Mouse (Mus musculus) G1E (cell line): ENCODE measurements around the gene Tead2. TPM values are rescaled to one million over a fixed set of nuclear protein-coding genes. Genes with fewer than 3 reads are reported as not detected.

ENCODE experiments used
- ATAC-seq: 2 replicates; pipeline ENCODE4 v1.8.0; 2016; ENCODE audit warnings: mild to moderate bottlenecking; ENCODE audit not compliant: insufficient number of reproducible peaks, poor library complexity, low FRiP score, severe bottlenecking; ENCODE audit errors: extremely low read depth
- DNase-seq: peaks from one replicate; pipeline ENCODE4 v3.0.0; 2012; ENCODE audit warnings: low spot score
- H3K27me3 ChIP-seq: 2 replicates; pipeline ENCODE4 v1.6.1; 2012; ENCODE audit warnings: mild to moderate bottlenecking, low read length, inconsistent platforms; ENCODE audit not compliant: insufficient read depth
- H3K36me3 ChIP-seq: replicated peaks from 2 replicates; pipeline ENCODE3; 2012; ENCODE audit warnings: mild to moderate bottlenecking, inconsistent platforms
- H3K4me1 ChIP-seq: 2 replicates; pipeline ENCODE4 v1.6.1; 2012; ENCODE audit warnings: low read depth, low read length, inconsistent platforms, mixed read lengths; ENCODE audit not compliant: insufficient read depth
- H3K4me3 ChIP-seq: 2 replicates; pipeline ENCODE4 v1.5.1; 2012; ENCODE audit warnings: low read depth, mild to moderate bottlenecking, inconsistent platforms, low read length, moderate library complexity, mixed read lengths
- H3K9me3 ChIP-seq: replicated peaks from 2 replicates; pipeline ENCODE4 v1.6.1; 2012; ENCODE audit warnings: inconsistent platforms
- CTCF ChIP-seq: IDR thresholded peaks from 2 replicates; pipeline ENCODE4 v1.5.1; 2012; ENCODE audit warnings: low read depth, low read length, inconsistent platforms, mixed read lengths
- GATA1 ChIP-seq: IDR thresholded peaks from 2 replicates; pipeline ENCODE4 v1.6.1; 2012; ENCODE audit warnings: borderline replicate concordance, low read length, inconsistent platforms, mixed read lengths
- GATA2 ChIP-seq: IDR thresholded peaks from 2 replicates; pipeline ENCODE4 v1.6.1; 2012; ENCODE audit warnings: low read depth, low read length, inconsistent platforms, borderline replicate concordance
- POLR2AphosphoS5 ChIP-seq: IDR thresholded peaks from 2 replicates; pipeline ENCODE4 v1.6.1; 2012; ENCODE audit warnings: low read depth, low read length, inconsistent platforms; ENCODE audit not compliant: insufficient replicate concordance
- TAL1 ChIP-seq: conservative IDR thresholded peaks from 2 replicates; pipeline ENCODE4 v1.6.1; 2012; ENCODE audit warnings: low read depth, low read length, inconsistent platforms, mixed read lengths
- polyA plus RNA-seq: library from polyadenylated mRNA; stranded (reverse); fragments of >175 nt; gene quantifications from 2 replicates; pipeline ENCODE4 v1.2.3, GENCODE M21; 2012
- total RNA-seq, 2 experiments: library from RNA; stranded (forward) in 1 of 2; stranded (reverse) in 1 of 2; fragments of 200-1000 nt in 1 of 2; fragments of >200 nt in 1 of 2; fragmentation: Nextera tagmentation in 1 of 2; gene quantifications; 2 replicates each; pipeline ENCODE4 v1.2.3; 2014 to 2017

The Tead2 gene
- total and polyA plus RNA-seq, 3 experiments: 0.38 TPM; not detected in 2

DNA sequence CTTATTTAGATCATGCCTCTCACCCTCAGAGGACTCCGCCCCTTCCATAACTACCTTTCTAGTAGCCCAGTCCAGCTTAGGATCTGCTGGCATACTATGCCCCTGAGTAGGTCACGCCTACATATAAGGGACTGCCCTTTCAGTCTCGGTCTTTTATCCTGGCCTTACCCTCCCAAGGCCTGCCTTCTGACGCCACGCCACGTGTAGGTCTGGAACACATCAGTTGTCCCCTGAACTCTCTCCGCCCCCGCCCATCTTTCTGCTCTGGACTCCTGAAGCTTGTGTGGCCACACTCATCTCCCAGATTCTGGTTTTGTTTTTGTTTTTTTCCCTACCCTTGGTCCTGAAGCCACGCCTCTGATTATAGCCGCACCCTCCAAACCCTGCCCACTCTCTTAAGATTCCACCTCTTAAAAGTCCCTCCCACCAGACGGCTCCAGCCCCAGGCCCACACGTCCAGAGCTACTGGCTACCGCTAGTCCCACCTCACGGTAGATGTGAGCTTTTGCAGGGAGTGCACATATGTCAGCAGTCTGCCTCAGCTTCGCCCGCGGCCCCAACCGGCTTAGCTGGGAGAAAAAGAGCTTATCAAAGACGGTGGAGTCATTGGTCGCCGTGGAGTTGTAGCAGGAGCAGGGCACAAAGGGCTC lies 19.5 kb downstream of the Tead2 start:
- DNase-seq (no peak), ATAC-seq (no peak)
- peaks cover 58% of the 10 kb centered on the region for H3K4me1 ChIP-seq
- H3K27me3 ChIP-seq: no peaks in the 10 kb centered on the region
- peaks cover 60% of the 10 kb centered on the region for H3K36me3 ChIP-seq
- no peaks in the 10 kb centered on the region for H3K9me3 ChIP-seq
- TF ChIP-seq GATA1: no peak
- TF ChIP-seq POLR2AphosphoS5: no peak
- TF ChIP-seq GATA2: no peak
- TF ChIP-seq CTCF: no peak
- TF ChIP-seq TAL1: no peak
- H3K4me3 ChIP-seq: no peak overlapping the region; the same call in 1 of the 2 replicates

DNA sequence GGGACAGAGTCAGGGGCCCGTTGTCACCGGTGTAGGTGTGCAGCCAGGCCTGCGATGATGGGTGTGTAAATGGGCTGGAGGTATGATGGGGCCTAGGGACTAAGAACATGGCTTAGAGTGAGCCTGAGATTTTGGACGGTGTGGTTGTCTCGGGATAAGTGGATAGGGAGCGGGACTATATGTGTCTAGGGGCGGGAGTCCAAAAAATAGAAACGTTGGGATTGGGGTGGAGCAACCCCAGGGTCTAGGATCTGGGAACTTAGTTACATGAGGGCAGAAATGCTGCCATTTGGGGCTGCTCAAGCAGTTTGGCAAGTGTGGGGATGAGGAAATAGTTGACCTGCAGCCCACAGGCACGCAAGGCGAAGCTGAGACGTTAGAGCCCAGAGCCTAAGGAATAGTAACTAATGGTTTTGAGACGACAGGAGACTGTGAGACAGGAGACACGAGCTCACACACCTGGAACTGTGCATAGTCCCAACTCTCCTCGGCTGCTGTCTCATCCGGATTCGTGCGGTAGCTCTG lies 20.2 kb downstream of the Tead2 start:
- Histone ChIP-seq H3K4me1 (peaks cover 59% of the 10 kb centered on the region), H3K4me3 (no peak overlapping the region; the same call in 1 of the 2 replicates)
- ATAC-seq: no peak

DNA sequence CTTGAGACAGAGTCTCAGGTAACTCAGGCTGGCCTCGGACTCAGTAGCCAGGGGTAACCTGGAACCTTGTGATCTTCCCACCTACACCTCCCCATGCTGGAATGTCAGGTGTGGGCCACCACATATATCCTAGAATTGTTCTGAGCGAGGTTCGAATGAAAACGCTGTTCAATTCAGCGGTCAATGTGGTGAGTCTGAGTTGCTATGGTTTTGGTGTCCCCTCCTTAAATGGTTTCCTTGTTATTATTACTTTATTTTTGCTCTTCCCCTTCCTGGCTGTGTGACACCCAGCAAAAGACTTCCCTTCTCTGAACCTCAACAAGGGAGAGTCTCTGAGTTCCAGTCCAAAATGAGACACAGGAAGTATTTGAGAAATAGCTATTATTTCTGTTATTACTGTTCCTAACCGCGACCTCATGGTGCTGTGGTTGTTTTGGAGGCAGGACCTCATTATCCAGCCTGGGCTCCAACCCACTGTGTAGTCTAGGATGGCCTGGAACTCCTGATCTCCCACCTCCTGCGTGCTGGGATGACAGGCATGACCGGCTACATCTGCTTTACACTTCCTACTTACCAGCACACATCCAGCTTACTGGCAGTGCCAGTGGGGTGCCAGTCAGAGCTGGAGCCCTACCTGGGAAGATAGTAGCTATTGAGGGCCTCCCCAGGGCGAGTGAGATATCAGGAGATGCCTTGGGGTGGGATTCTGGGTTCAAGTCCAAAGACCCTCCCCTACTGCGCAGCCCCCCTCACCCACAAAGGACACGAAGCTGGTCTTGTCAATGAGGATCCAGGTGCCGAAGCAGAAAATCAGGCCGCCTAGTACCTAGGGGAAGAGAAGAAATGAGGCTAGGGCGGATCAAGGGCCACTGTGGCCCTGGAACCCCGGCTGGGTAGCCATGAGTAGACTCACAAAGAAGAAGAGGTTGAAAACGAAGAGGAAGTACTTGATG lies 22.5 kb downstream of the Tead2 start:
- TF ChIP-seq TAL1: no peak
- no peak for TF ChIP-seq CTCF
- TF ChIP-seq GATA1: no peak
- no peak for TF ChIP-seq GATA2
- no peak for TF ChIP-seq POLR2AphosphoS5
- Histone ChIP-seq H3K9me3 (no peaks in the 10 kb centered on the region), H3K27me3 (peaks cover 9% of the 10 kb centered on the region; the same call in 1 of the 2 replicates), H3K36me3 (peaks cover 44% of the 10 kb centered on the region), H3K4me3 (peak overlapping the region; percentile 73), H3K4me1 (peaks cover 55% of the 10 kb centered on the region)
- no peak for ATAC-seq
- DNase-seq: no peak

More for the DNA sequence above, 20.2 kb downstream of the Tead2 start:
- H3K36me3 ChIP-seq: peaks cover 60% of the 10 kb centered on the region
- no peak for TF ChIP-seq POLR2AphosphoS5
- TF ChIP-seq GATA1: no peak
- TF ChIP-seq GATA2: no peak
- TF ChIP-seq TAL1: no peak
- no peak for TF ChIP-seq CTCF
- DNase-seq: no peak
- H3K27me3 ChIP-seq: peaks cover 3% of the 10 kb centered on the region; the same call in 1 of the 2 replicates
- no peaks in the 10 kb centered on the region for H3K9me3 ChIP-seq

DNA sequence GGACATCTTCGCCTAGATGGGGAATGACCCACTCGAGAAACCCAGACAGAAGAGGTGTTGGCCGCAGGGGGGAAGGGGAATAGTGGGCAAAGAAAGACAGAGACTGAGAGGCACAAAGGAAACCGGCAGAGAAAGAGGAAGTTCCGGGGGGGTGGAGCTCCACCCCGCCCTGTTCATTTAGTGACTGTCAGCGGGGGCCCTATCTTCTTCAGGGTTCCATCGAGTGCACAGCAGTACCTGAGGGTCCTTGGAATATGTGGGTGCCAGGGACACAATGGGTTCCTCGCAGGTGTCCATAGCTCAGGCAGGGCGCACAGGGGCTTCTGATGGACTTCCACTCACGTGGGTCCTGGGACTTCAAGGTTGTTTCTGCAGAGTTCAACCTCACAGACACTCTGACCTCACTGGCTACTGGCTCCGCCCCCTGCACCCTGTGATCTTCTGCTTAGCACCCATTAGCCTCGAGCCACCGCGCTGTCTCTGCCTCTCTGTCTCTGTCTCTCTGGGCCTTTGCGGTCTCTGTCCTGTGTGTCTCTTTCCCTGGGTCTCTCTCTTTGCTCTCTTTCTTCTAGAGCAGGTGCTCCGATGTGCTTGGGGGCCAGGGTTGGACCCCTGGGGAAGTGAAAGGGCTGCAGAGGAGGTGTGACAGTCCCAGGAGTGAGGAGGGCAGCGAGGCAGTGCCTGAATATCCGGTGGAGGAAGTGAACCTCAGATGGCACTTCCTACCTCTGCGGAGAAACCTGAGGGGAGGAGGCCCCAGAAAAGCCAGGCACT lies 23.4 kb downstream of the Tead2 start, which contains the start of gene Cd37:
Gene Cd37, minus strand, starts transcription at position 393 of the 774 bp plus-strand sequence.
- ATAC-seq: peak; percentile 88

DNA sequence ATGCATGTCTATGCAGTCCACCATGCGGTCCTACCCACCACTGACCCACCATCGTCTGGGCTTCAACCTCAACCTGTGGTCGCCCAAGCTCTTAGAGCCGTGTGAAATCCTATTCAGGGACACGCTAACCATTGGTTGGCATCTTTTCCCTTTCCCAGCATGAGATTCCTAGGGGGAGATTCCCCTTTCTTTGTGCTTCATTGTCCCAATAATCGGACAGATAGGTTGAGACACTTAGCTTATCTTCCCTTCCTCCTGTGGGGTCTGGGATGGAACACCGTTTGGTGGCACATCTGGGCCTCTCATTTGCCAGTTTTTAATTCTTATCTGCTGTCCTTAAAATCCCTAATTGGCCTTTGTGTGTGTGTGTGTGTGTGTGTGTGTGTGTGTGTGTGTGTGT lies 24.6 kb downstream of the Tead2 start:
- DNase-seq: no peak
- H3K4me1 ChIP-seq: peaks cover 47% of the 10 kb centered on the region
- no peaks in the 10 kb centered on the region for H3K9me3 ChIP-seq
- peaks cover 23% of the 10 kb centered on the region for H3K36me3 ChIP-seq
- H3K4me3 ChIP-seq: no peak overlapping the region
- no peak for ATAC-seq
- no peak for TF ChIP-seq CTCF
- no peak for TF ChIP-seq TAL1
- no peak for TF ChIP-seq POLR2AphosphoS5
- no peak for TF ChIP-seq GATA1
- no peak for TF ChIP-seq GATA2
- H3K27me3 ChIP-seq: peaks cover 9% of the 10 kb centered on the region

More for the DNA sequence above, 23.4 kb downstream of the Tead2 start, which contains the start of gene Cd37:
- H3K27me3 ChIP-seq: peaks cover 9% of the 10 kb centered on the region
- H3K4me3 ChIP-seq: peak within 1 kb of the TSS; percentile 73
- peak; percentile 89 for DNase-seq
- TF ChIP-seq POLR2AphosphoS5 (no peak), GATA2 (no peak), GATA1 (no peak), TAL1 (no peak), CTCF (no peak)
- H3K9me3 ChIP-seq: no peaks in the 10 kb centered on the region
- peaks cover 35% of the 10 kb centered on the region for H3K36me3 ChIP-seq
- H3K4me1 ChIP-seq: peaks cover 53% of the 10 kb centered on the region
